Mouse (Mus musculus): Measurements from ENCODE around the gene Pot1b.

Pot1b gene

DNA sequence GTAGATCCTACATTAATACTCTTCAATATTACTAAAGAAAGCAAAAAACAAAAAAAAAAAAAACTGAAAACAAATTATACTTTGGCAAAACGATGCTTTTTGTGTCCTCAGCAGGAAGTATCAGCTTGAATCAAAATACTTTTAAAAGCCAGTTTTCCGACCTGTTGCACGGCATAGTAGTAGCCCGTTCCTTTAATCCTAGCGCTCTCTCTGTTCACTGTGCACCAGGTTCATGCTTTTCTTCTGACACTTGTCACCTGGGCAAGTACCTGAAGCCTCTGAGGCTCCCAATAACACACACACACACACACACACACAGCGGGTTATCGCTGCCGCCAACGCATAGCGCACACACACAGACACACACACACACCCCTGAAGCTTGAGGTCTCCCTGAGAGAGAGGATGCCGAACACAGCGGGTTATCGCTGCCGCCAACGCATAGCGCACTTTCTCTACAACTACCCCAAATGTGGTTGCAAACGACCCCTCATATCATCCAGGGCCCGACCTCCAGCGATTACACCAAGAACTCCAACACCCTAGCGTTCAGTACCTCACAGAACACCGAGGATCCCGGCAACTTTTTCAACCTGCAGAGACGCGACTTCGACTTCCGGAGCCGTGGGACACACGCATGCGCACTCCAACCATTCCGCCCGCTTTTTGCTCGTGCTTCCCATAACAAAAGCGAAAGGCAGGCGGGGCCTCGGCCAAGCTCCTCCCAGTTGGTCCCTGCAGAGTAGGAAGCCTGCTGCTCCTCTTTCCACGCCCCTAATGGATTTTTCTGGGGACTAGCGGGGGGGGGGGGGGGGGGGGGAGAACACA is at the start of gene Pot1b:
Gene Pot1b, minus strand, starts transcription at position 645 of the 828 bp plus-strand sequence.
- in situ Hi-C loops (cut with MboI; ENCODE audit: low sequenced_read_pairs), result loop anchor here (10.0 kb wide), 1 partner anchor 153 kb away; no protein-coding TSS in a partner anchor

DNA sequence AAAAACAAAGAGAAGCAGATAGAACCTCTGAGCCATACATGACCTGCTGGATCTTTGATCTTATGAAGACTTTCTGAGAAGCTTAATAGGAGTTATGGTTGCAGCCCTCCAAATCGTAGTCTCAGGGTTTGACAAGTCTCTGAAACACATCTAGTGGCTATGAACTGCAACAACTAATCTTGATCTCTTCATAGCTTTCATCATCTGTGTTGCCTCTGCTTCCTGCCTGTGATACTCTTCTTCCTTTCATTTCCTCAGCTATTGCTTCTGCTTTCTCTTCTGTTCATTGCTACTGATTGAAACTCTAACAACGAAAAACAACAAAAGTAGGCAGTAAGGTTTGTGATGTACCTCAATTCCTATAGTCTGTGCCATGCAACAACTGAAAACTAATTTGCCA is 38.7 kb upstream of the Pot1b start:
- in situ Hi-C loops (cut with MboI; ENCODE audit: low sequenced_read_pairs), result no loop called here

DNA sequence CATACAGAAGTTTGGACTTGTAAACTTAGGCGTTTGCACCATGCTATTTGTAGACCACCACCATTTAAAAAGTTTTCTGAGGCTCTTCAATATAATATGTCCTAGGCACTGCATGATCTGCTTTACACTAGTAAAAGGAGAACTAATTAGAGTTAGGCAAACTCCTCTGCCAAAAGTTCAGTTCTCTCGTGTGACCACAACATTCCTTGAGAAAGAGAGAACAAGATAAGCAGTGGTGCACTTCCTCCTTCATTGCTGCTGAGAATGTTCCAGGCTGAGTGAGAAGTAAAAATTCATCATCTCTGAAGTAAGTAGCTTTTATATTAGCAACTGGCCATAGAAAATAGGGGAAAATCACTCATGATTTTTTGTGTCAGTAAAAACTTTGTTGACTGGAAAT is 37.4 kb upstream of the Pot1b start, which contains the start of gene Adgre4:
Gene Adgre4, plus strand, starts transcription at position 199 of the 400 bp plus-strand sequence.
- in situ Hi-C loops (cut with MboI; ENCODE audit: low sequenced_read_pairs), result no loop called here

DNA sequence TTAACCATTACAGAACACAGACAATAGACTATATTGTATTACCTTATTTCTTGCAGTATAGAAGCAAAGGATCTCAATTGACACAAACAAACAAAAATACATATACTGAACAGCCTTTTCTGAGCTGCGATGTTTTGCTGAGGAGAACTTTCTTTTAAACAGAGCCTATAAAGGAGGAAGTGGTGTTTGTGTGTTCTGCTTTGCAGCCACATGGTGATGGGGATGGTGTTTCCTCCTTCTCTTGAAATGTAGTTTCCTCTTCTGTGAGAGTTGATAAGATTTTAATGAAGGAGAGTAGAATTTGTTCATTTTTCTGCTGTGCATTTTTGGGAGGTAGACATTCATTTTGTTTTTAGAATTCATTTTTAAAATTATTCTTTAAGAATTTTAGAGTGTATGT is 24.2 kb upstream of the Pot1b start:
- in situ Hi-C loops (cut with MboI; ENCODE audit: low sequenced_read_pairs), result no loop called here

DNA sequence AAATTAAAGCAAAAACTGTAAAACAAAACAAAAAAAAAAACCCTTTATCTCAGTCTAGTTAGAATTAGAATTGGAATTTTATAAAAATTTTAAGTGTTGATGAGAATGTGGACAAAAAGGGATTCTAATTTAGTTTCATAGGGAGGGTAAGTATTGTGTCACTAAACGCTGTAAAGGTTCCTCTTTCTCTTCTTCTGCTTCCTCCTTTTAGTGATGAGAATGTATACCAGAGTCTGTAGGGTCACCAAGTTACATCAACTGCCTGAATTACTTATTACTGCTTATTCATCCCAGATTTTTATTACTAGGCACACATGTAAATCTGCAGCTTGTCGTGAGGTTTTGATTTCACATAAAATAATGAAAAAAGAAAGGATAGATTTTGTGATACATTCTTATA is 13.8 kb upstream of the Pot1b start:
- in situ Hi-C loops (cut with MboI; ENCODE audit: low sequenced_read_pairs), result no loop called here

DNA sequence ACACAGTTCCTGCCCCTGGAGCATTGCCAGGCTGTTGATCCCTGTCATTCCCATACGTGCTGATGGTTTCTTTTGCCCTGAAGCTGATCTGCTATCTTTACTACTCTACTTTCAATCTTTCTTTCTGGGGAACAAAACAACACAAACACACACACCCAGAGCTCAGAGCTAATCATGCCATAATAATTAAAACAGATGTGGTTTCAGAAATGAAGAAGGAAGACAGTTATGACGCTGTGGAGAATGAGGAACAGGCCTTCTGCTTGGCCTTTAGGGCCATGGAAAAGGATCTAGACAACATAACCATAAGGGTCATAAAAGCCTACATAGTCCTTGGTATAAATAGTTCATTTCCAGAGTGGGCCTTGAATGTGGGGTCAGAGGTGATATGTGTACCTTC is 9.8 kb upstream of the Pot1b start:
- in situ Hi-C loops (cut with MboI; ENCODE audit: low sequenced_read_pairs), result no loop called here

DNA sequence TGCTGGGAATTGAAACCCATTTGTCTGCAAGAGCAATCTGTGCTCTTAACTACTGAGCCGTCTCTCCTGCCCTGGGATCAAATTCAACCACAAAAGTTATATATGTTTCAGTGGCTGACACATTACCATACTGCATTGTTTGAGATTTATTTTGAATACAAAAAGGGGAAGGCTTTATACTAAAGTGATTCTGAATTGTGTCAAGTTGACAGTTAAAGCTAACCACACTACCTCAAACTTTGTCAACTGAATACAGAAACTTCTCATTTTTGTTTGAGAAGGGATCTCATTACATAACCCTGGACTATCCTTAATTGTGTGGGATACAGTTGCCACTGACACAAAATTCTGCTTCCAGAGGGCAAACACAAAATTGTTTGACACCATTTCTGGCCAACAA is 8.8 kb upstream of the Pot1b start:
- in situ Hi-C loops (cut with MboI; ENCODE audit: low sequenced_read_pairs), result no loop called here

DNA sequence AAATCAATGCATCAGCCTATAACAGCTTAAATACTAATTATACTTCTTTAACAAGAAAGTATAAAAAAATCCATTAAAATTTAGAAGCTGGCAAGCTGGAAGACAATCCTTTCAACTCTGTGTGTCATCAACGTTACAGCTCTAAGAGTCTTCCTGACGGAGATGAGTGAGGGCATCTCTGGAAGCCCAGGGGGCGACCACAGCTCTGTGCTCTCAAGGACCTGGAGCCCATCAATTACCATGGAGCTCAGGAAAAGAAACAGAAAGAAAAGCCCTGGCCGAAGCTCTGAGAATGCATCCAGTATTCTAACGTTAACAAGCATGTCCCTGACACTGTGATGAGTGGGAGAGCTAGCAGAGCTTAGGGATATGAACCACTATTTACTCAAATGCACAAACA is 9.6 kb downstream of the Pot1b start:
- in situ Hi-C loops (cut with MboI; ENCODE audit: low sequenced_read_pairs), result no loop called here

DNA sequence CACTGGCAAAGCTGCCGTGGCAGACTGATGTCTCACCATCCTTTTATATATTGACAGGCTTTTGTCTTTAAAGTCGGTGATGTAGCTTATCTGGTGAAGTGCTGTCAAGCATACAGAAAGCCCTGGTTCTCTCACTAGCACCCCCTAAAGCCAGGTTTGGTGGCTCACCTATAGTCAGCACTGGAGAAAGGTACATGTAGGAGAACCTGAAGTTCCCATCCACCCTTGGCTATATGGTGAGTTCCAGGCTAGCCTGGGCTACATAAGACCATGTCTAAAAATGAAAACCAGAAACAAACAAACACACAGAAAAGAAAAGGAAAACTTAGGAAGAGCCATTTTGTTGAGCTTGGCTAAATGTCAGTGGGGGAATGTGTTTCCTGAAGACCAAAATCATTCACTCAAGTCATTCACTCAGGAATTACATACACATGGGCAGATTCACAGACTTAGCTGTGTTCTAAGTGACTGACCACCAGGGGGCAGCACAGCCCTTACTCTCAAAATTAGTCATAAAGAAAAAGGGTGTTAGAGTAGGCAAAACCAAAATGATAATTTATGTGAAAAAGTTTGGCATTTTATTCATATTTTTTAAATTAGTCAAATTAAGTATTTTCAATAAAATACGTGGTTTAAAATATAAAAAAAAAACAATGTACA is 10.1 kb downstream of the Pot1b start:
- in situ Hi-C loops (cut with MboI; ENCODE audit: low sequenced_read_pairs), result no loop called here

DNA sequence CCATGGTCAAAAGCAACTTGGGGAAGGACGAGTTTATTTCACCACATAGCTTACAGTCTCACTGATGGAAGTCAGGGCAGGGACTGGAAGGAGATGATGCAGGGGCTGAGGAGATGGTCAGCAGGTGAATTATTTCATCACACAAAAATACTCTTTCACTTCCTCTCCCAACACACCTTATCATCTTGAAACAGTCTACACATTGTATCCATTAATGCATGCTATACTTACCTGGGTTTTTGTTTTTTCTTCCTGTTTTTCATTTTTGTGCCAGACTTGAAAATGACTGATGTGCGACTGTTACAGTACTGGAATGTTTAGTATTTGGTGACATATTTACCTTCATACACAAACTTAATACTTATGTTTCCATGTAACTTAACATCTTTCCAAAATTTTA is 13.0 kb downstream of the Pot1b start:
- in situ Hi-C loops (cut with MboI; ENCODE audit: low sequenced_read_pairs), result no loop called here

DNA sequence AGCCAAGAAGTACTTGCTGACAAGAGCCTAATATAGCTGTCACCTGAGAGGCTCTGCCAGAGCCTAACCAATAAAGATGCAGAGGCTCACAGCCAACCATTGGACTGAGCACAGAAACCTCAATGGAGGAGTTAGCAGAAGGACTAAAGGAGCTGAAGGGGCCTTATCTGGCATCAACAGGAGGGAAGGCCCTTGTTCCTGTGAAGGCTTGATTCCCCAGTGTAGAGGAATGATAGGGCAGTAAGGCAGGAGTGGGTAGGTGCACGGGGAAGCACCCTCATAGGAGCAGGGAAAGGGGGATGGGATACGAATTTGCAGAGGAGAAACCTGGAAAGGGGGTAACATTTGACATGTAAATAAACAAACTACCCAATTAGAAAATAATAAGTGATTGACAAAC is 51.3 kb downstream of the Pot1b start:
- in situ Hi-C loops (cut with MboI; ENCODE audit: low sequenced_read_pairs), result no loop called here

DNA sequence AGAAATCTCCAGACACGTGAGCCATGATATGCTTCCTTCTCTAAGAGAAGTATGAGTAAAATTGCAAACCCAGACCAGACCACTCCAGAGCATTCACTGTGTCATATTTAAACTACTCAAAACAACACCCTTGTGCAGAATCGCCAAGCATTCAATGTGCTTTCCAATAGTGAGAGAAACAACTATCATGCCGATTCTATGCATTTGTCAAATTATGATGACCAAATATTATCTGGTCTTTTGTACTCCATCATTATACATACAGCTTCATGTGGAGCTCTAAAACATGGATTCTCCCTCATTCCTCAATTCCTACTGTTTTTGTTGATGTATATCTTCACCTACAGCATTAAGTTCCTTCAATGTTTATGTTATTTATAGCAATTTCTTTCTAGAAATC is 87.3 kb downstream of the Pot1b start, which contains the start of gene Vmn2r118:
Gene Vmn2r118, minus strand, starts transcription at position 101 of the 400 bp plus-strand sequence.
- in situ Hi-C loops (cut with MboI; ENCODE audit: low sequenced_read_pairs), result no loop called here

All from CH12F3 (cell line).